Mouse (Mus musculus) small intestine, adult 2 months (tissue): Measurements from ENCODE around the gene Cyb561.

ENCODE experiments used
- CTCF ChIP-seq: fragments of 200-500 bp; IDR thresholded peaks from 2 replicates; pipeline ENCODE4 v1.5.1; 2012; ENCODE audit warnings: low read depth, mild to moderate bottlenecking, control low read depth, inconsistent platforms, low read length, moderate library complexity, mixed read lengths; ENCODE audit not compliant: insufficient replicate concordance, insufficient read length; ENCODE audit errors: extremely low read depth
- POLR2A ChIP-seq: fragments of 200-500 bp; IDR thresholded peaks from 2 replicates; pipeline ENCODE4 v1.6.1; 2012; ENCODE audit warnings: low read depth, mild to moderate bottlenecking, control low read depth, inconsistent platforms, low read length, moderate library complexity

GRCm38 (mm10) chr11:105955815-105956430, 2.8 kb upstream of the Cyb561 start:
- TF ChIP-seq CTCF (no peak), POLR2A (no peak)
